Mouse (Mus musculus) C2C12 (cell line): ENCODE measurements around the gene Rplp0.

Source experiments
- CEBPB ChIP-seq: IDR thresholded peaks from one replicate; pipeline ENCODE4 v1.6.1; 2011; ENCODE audit warnings: low read depth, mild to moderate bottlenecking, control low read depth, moderate library complexity
- CTCF ChIP-seq: IDR thresholded peaks from one replicate; pipeline ENCODE4 v1.5.1; 2011; ENCODE audit not compliant: control insufficient read depth, insufficient read depth, insufficient read length
- MAX ChIP-seq: IDR thresholded peaks from one replicate; pipeline ENCODE4 v1.6.1; 2011; ENCODE audit warnings: mild to moderate bottlenecking, control low read depth
- MYOD1 ChIP-seq: IDR thresholded peaks from one replicate; pipeline ENCODE4 v1.6.1; 2011; ENCODE audit warnings: low read depth; ENCODE audit not compliant: control insufficient read depth, insufficient read length
- MYOG ChIP-seq: IDR thresholded peaks from one replicate; pipeline ENCODE4 v1.6.1; 2011; ENCODE audit not compliant: control insufficient read depth, insufficient read length; ENCODE audit errors: extremely low read depth
- USF1 ChIP-seq: IDR thresholded peaks from one replicate; pipeline ENCODE4 v1.6.1; 2011; ENCODE audit warnings: low read depth, mild to moderate bottlenecking, control low read depth, moderate library complexity

GRCm38 (mm10) chr5:115526456-115527202, 32.6 kb upstream of the Rplp0 start:
- TF ChIP-seq CTCF: no peak
- no peak for TF ChIP-seq MYOG
- TF ChIP-seq MAX: no peak
- no peak for TF ChIP-seq CEBPB
- TF ChIP-seq MYOD1: no peak
- TF ChIP-seq USF1: no peak
